Mouse (Mus musculus): ENCODE results near the gene Tmem33. TPM values are rescaled to one million over a fixed set of nuclear protein-coding genes. Genes with fewer than 3 reads are reported as not detected.

Tmem33 gene
- total RNA-seq, 2 experiments from 2014 or later = 84.4 to 97.2 TPM

DNA sequence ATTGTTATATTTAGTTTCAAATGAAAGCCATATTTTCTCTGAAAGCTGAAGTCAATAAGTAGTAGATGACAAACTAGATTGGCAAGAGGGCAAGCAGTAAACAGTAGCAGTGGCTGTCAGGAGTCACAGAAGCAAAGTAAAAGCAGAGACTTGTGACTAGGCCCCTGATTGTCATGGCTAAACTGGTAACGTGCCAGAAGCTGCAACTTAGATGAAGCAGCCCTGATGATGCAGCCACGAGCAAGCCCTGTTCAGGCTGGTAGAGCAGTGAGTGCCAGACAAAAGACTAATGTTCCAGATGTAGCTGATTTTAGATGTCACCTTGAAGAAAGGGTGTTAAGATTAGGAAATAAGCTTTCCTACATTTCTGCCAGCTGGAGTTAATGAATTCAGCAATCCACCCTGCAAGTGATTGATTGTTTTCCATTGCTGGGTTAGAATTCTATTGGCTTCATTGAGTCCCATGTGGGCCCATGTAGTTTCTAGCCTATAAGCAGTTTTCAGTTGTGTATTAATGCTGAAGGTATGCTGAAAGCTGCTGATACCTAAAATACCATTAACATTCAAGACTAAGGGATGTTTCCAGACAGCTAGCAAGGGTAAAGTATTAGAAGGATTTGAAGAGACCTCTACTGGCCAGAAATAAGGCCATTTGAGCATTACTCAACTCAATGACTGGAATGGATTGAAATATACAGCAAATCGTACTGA, 51.6 kb downstream of the Tmem33 start:
- no peak for DNase-seq (ENCODE audit: extremely low spot score in 1 of 2, low spot score in 1 of 2)

DNA sequence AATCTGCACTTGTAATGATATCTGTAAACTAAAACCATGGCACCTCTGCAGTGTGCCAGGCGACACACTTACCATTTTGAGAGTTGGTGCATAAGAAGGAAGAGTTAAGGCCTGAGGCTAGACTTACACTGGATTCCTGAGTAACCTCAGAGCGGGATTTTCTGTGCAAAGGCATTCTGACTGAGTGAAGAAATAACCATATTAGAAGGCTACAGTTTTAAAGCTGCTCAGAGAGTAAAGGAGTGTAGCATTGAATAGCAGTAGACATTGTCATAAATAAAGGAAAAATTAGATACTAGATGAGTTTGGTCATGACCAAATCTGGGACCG, 52.1 kb downstream of the Tmem33 start:
- DNase-seq (ENCODE audit: extremely low spot score in 1 of 2, low spot score in 1 of 2) = no peak

DNA sequence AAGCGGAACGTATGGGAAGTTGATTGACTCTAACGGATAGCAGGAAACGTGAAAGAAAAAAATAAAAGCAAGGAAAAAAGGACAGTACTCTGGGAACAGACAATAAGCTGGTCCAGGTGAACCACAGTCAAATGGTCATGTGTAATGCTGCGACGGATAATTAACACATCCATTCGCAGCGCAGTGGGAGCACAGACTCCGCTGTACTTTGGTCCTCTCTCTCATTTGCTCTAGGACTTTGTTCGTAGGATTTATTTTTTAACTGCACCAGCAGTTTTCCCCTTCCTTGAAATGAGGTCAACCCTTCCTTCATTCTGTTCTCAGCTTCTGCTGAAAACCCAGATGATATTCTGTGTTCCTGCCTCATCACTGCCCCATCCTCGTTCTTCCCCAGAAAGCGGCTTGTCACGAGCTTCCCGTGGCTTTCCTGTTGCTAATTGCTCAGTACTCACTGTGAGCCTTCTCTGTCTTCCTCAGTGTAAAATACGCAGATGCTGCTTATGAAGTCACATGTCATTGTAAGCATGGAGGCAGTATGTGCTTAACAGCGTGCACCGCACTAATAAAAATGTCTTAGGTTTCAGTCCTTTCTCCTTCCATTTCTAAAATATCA, 61.4 kb downstream of the Tmem33 start:
- DNase-seq (ENCODE audit: extremely low spot score in 1 of 2, low spot score in 1 of 2) = no peak

DNA sequence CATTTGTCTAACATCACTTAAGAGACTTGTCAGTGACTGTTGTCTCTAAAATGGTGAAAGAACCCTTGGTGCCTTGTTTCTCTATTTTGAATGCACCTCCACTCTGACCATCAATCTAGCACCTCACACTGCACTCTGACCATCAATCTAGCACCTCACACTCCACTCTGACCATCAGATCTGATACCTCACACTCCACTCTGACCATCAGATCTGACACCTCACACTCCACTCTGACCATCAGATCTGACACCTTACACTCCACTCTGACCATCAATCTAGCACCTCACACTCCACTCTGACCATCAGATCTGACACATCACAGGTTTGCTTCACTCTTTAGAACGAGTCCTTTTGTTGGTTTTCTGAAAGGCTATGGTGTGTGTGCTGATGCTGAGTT, 63.7 kb downstream of the Tmem33 start:
- no peak for DNase-seq (ENCODE audit: extremely low spot score in 1 of 2, low spot score in 1 of 2)

DNA sequence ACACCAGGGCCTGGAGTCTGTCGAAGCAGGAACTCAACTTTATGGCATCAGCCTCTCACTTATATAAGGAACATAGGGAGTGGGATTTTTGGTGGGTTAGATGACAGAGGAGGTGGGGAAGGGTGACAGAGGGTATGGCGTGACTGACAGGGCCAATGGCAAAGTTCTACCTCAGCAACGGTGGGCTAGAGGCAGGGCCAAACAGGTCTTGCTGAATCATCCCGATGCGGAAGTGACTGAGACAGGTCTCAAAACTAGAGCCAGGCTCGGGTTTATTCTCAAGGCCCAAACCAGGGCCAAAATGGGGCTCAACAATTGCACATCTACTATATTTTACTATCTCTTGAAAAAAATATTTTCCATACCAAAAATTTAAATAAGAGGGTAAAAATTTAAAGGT, 80.4 kb downstream of the Tmem33 start:
- no peak for DNase-seq (ENCODE audit: extremely low spot score in 1 of 2, low spot score in 1 of 2)

Other genes starting within 250 kb of the Tmem33 start
- gene Phox2b, start 161.3 kb upstream of the Tmem33 start, total RNA-seq (2021) = not detected
- 100 to 1,000 TPM; 174 TPM for gene Slc30a9, start 46.4 kb downstream of the Tmem33 start, total RNA-seq (2021)
- 1 to 10 TPM; 8.7 to 9.9 TPM for gene Bend4, start 167.7 kb downstream of the Tmem33 start, total RNA-seq (2021)